Mouse (Mus musculus): ENCODE measurements around the gene Rsrp1. TPM values are rescaled to one million over a fixed set of nuclear protein-coding genes. Genes with fewer than 3 reads are reported as not detected.

Gene Rsrp1
- polyA plus RNA-seq, 3 experiments from 2014 or later: 184 to 307 (median 297) TPM

- no peak for ATAC-seq
These were observed 44.7 kb downstream of the Rsrp1 start for GRCm38 (mm10) chr4:134967887-134968604.

- no peak for ATAC-seq
These were observed 45.2 kb downstream of the Rsrp1 start for GRCm38 (mm10) chr4:134968605-134968976.

GRCm38 (mm10) chr4:134975261-134975928 is 52.0 kb downstream of the Rsrp1 start:
- ATAC-seq: no peak

- no peak for ATAC-seq
These were observed 52.5 kb downstream of the Rsrp1 start for GRCm38 (mm10) chr4:134975929-134976308.

Other genes with a start within 250 kb of the Rsrp1 start
- gene Man1c1, start 219.3 kb upstream of the Rsrp1 start, polyA plus RNA-seq (2017; shearing (Covaris generic)): 1 to 10 TPM in 2 of 3 experiments, under 1 TPM in 1; 0.90 to 1.9 (median 1.1) TPM
- gene Ldlrap1, start 155.6 kb upstream of the Rsrp1 start, polyA plus RNA-seq (2017; shearing (Covaris generic)): 10 to 100 TPM; 14.2 to 31.3 (median 24.4) TPM
- 1 to 10 TPM; 3.4 to 5.5 (median 5.4) TPM for gene Maco1, start 70.2 kb upstream of the Rsrp1 start, polyA plus RNA-seq (2017; shearing (Covaris generic))
- gene Rhd, start 59.1 kb upstream of the Rsrp1 start, polyA plus RNA-seq (2017; shearing (Covaris generic)): under 1 TPM in 2 of 3 experiments, not detected in 1; 0.31 to 0.36 TPM
- 100 to 1,000 TPM; 542 to 558 (median 542) TPM for gene Tmem50a, start 8.6 kb upstream of the Rsrp1 start, polyA plus RNA-seq (2017; shearing (Covaris generic))
- 100 to 1,000 TPM; 206 to 224 (median 212) TPM for gene Syf2, start 7.3 kb downstream of the Rsrp1 start, polyA plus RNA-seq (2017; shearing (Covaris generic))
- 10 to 100 TPM in 2 of 3 experiments, 1 to 10 TPM in 1; 9.2 to 26.5 (median 11.1) TPM for gene Runx3, start 197.1 kb downstream of the Rsrp1 start, polyA plus RNA-seq (2017; shearing (Covaris generic))

Measured in inflammation-experienced regulatory T-cells, adult 6 months (primary cell).